Mouse (Mus musculus) left cerebral cortex, postnatal 4 days (tissue): Measurements from ENCODE around the gene Pkp1. TPM values are rescaled to one million over a fixed set of nuclear protein-coding genes. Genes with fewer than 3 reads are reported as not detected.
A peak's percentile ranks its signal among the peaks of the same experiment; 100 is the strongest.

ENCODE experiments used
- DNase-seq: peaks from one replicate; pipeline ENCODE4 v3.0.0-alpha.2; 2022
- intact Hi-C: fragments of 180-260 bp; cut with DNase I; formaldehyde crosslinking; loops from one replicate; pipeline ENCODE4 v1.15.1; 2025
- total RNA-seq, 2 experiments: library from RNA; stranded (reverse); gene quantifications; 2 replicates each; pipeline ENCODE4 v1.2.3; 2021

Pkp1 gene
- total RNA-seq, 2 experiments from 2014 or later = 0.18 TPM; not detected in 1

DNA sequence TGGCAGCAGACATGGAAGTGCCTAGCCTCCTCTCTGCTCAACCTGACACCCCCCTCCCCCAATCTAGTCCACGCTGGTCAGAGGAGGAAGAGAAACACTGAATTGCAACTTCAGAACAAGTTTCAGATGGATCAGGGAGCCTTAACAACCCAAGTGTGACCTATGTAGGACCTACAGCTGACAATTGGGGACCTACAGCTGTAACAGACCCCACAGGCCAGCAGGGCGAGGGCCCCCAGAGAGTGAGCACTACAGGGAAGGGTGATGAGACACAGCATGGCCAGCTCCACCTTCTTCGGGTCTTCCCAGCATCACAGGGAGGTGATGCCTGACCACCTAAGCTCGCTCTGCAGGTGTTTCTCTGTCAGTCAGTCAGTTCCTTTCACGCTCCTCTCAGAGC, 57.9 kb downstream of the Pkp1 start:
- intact Hi-C loops = no loop called here
- no peak for DNase-seq

DNA sequence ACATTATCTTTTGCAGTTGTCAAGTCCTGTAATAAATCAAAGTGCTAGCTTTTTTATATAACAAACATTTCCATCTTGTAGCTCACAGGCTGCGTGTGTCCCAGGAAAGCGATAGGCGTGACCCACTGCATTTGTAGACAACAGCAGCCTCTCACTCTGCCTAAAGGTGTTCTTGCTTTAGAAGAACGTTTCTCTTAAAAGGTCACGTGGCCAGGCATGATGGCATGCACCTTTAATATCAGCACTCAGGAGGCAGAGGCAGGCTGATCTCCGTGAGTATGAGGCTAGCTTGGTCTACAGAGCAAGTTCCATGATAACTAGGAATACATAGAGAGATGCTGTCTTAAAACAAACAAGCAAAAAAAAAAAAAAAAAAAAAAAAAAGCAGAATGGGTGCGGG, 60.5 kb downstream of the Pkp1 start:
- no peak for DNase-seq
- intact Hi-C loops = no loop called here

DNA sequence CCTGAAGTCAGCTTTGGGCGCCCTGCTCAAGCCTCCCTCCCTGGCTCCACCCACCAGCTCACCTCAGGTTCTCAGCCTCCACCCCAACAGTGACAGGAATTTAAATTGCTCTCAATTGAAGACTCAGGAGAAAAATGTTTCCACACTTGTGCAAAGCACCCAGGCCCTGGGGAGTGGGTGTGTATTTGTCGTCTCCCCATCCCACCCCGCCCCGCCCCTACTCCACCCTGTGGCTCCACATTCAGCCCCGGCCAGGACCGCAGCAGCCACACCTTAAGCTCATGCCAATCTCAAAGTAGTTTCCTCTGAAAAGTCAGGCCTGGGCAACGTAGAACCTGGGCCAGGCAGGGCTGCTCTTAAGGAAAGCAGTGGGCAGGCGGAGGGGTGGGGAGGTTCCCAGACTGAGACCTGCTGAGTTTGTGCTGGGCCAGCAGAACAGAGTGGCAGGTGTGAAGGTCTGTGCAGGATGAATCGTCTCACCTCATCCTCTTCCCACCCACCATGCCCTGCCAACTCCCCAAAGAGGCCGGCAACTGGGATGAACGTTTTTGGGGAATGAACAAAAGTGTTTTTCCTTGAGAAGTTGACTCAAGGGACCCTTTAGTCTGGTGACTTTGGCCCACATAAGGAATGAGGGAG, 61.8 kb downstream of the Pkp1 start:
- no peak for DNase-seq
- intact Hi-C loops = no loop called here

DNA sequence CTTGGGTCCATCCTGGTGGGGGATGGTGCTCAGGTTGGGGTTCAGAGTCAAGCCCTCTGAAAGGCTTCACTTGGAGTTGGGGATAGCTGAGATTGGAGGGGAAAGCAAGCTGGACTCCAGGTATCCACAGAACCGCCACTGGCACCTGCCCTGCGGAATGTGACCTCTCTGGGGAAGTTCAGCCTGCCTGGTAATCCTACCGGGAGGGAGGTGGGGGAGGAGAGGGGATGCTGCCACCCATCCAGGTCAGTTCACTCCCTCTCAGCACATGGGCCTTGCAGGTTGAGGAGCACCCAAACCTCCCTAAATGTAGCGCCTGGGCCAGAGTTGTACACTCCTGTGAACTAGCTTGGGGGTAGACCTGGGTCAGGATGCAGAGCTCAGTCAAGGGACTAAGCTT, 62.9 kb downstream of the Pkp1 start:
- no peak for DNase-seq
- intact Hi-C loops = no loop called here

DNA sequence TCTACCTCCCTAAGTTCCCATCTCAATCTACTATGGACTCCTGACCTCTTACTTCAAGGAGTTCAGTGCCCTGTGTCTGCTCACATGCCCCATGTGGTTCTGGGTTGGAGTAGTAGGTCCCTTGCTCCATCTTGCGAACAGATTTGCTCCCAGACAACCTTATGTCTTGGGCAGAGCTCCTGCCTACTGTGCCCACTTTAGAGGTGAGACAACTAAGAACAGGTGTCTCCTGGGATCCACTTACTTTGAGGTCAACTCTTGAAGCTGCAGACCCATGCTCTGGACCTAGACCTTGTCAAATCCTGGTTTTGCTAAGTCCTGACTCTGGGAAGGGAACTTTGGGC, 63.7 kb downstream of the Pkp1 start:
- intact Hi-C loops = no loop called here
- DNase-seq = no peak

DNA sequence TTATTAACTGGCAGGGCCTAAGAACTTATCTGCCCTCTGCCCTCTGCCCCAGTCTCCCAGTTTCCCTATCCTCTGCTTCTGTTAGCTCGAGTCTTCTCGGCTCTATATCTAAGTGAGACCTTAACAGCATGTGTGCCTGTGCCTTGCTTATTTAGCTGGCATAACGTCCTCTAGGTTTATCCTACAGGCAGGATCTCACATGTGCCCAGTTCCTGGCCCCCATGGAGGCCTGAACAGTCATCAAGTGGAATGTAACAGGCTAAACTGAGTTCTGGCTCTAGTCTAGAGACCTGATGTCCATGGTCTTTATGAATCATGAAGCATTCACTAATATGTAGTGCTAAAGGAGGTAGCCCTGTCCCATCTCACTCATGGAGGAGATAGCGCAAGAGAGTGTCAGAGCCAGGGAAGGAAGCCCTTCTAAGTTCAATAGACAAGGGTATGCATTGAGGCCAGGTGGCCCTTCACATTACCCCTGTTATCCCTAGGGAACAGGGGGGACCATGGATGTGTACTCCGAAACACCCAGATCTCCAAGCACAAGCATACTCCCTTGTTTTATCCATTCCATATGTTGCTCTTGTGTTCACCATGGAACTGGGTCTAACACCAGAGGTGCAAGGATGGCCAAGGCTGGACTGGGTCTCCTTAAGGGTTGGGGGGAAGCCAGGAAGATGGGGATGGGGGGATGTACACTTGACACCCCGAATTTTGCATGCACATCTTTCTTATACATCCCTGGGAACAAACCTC, 64.2 kb downstream of the Pkp1 start:
- intact Hi-C loops = no loop called here

DNA sequence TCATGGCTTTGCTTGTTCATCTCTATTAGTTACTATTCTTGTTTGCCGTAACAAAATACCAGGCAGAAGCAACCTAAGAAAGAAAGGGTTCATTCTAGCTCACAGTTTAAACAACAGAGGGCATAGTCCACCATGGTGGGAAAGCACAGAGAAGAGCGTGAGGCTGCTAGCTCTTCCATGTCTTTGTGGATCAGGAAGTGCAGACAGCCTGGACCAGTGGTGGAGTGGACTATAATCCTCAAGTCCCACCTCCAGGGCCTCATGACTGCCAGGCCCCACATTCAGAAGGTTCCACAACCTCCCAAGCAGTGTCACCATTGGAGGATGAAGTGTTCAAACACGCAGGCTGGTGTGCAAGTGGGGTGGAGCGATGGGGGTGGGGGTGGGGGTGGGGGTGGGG, 65.8 kb downstream of the Pkp1 start:
- DNase-seq = no peak
- intact Hi-C loops = no loop called here

More for the DNA sequence above, 64.2 kb downstream of the Pkp1 start:
- DNase-seq = no peak

DNA sequence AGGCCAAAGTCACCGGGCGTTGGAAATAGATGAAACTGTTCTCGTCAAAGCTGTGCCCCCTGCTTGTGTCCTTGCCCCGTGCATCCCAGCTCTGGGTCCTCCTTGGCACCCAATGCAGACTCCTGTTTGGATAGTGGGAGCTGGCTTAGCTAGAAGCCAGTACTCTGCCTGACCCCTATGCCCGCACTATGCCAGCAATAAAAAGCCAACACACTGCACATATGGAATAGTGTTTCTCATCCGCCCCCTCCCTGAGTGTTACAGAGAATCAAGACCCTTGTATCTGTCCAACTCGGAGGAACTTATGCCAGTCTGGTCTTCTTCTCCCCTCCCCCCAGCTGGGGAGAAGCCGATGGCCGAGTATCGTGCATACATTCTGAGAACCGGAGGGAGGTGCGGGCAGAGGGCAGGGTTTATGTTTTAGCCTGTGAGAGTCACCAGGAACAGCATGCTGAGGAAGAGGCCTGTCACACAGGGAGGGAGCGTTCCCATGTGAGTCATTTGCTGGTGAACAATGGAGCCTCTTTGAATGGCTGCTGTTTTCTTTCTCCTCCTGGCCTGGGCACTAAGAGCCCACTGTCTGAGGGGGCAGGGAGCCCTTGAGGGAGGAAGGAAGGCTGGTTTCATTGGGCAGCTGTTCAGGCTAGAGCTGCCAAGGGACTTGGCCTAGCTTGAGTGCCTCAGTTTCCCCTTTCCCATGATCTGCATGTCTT, 66.8 kb downstream of the Pkp1 start:
- intact Hi-C loops = no loop called here

DNA sequence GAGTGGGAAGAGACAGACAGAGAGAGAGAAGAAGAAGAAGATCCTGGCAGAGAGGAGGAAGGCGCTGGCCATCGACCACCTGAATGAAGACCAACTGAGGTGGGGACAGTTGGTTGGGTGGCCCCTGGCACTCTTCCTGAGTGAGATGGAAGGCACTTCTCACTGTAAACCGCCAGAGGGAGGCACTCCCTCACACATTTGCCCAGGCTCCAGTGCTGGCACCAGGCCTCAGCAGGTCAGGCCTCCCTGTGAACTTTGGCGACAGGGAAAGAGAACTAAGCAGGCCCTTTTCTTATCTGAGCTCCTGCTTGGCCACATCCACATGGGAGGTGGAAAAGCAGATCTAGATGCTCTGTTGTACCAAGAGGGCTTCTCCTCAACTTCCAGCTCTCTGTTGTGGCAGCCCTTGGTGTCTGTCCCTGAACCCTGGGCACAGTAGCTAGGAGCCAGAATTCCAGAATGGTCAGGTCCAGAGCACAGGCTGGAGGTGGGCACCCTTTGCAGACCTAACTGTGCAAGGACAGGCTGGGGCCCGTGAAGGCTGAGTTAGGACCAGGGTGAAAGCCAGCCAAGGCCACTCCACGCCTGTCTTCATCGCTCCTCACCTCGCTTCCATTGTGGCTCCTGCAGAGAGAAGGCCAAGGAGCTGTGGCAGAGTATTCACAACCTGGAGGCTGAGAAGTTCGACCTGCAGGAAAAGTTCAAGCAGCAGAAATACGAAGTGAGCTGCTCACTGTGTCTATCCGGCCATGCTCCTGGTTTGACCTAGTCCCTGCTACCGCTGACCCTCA, 68.1 kb downstream of the Pkp1 start:
- intact Hi-C loops = no loop called here
- DNase-seq = peak; percentile 51

More for the DNA sequence above, 66.8 kb downstream of the Pkp1 start:
- DNase-seq = no peak

DNA sequence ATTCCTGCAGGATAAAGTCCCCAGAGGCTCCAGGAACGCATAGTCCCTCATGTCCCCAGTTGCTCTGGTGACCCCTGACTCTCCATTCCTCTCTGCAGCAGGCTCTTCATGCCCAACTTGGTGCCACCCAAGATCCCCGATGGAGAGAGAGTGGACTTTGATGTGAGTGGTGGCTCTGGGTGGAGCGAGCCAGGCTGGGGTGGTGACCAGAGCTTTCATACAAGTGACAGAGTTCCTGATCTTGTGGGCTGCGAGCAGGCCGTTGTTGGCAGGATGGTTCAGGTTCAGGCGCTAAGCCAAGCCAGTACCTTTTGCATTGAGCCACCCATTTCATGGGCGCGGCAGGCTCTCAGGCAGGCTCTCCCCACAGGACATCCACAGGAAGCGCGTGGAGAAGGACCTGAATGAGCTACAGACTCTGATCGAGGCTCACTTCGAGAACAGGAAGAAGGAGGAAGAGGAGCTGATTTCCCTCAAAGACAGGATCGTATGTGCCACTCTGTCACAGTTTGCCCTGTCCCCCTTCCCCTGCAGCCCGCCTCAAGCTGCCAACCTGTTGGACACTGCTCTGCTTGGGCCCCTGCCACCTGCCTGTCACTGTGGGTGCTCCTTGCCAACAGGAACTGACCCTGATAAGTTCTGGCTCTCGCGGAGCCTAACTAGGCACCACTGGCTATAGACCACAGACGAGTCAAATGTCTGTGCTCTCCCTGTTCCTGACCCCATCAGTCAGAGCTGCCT, 71.2 kb downstream of the Pkp1 start:
- intact Hi-C loops = no loop called here
- DNase-seq = no peak

DNA sequence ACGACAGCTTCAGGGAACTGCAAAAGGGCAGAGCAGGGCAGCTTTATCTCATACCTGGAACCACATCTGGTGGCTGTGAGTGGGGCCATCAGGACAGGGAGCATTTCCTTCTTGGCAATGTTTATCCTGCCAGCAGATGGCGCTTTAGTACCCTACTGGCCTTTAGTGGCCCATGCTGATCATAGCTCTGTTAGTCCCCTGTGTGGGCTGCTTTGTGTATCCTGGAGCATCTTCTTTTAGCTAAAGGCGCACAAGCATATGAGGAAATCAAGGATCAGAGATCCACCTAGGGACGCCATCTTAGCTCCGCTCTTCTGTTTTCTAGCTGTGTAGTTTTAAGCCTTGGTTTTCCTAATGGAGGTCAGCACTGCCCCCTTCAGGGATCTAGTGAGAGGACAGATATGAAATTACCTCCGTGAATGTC, 71.9 kb downstream of the Pkp1 start:
- DNase-seq = peak; percentile 32
- intact Hi-C loops = no loop called here

DNA sequence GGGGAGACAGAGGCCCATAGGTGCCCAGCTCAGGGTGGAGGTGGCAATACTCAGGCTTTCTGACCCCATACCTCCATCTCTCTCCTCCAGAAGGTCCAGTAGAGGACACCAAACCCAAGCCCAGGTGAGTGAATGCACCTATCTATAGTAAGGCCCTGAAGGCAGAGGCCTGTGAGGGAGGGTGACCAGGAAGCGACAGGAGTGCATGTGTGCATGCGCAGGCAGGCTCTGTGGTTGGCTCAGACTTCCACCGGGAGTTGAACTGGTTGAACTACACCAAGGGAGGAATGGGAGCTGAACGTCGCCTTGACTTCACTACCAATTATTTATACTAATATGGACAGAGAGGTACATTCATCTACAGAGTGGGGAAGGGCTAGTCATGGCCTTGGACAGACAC, 72.4 kb downstream of the Pkp1 start:
- no peak for DNase-seq
- intact Hi-C loops = no loop called here

DNA sequence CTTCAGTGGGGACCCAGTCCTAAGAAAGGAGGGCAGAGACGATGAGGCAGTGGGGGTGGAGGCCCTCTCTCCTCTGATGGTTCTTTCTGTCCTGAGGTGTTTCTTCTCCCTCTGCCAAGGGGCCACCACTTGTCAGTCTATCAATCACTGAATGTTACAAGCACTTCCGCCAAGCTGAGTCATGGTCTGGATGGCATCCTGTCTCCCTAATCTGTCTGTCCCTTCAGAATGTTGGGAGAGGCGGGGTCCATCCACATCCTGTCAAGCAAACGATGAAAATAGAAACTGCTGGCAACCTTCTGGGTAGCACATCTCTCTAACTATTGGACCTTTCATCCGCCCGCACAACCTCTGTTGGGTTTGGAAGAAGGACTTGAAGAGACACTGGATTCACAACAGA, 74.5 kb downstream of the Pkp1 start:
- intact Hi-C loops = no loop called here
- DNase-seq = no peak

DNA sequence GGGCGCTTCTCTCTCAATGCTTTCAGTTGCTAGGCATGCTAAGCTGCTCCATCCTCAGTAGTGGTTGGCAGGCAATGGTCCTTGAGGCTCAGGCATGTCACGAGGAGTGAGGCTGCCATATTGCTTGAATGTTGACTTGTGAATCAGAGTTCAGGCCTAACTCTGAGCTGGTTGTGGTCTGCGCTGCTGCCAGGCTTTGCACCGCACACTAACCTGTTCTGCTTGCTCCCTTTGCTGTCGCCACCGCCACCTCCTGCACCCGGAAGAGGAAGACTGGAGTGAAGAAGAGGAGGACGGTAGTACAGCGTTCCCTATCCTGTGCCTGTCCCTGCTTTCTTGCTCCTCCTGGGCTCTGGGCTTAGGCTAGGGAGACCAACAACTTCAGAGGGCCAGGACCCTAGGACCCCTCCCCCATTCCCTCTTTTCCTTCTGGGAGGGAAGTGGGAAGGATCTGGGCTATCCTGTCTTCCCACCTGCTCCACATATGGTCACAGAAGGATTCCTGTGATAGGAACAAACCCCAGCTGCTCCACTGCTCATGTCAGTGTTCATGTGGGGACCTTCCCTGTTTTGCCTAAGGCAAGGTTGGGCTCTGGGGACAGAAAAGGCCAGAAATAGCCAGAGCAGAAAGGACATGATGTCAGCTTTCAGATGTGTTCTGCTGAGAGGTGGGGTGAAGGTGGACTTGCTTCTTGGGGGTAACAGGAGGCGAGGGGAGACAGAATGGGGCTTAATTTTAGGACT, 75.3 kb downstream of the Pkp1 start:
- intact Hi-C loops = no loop called here
- DNase-seq = no peak

DNA sequence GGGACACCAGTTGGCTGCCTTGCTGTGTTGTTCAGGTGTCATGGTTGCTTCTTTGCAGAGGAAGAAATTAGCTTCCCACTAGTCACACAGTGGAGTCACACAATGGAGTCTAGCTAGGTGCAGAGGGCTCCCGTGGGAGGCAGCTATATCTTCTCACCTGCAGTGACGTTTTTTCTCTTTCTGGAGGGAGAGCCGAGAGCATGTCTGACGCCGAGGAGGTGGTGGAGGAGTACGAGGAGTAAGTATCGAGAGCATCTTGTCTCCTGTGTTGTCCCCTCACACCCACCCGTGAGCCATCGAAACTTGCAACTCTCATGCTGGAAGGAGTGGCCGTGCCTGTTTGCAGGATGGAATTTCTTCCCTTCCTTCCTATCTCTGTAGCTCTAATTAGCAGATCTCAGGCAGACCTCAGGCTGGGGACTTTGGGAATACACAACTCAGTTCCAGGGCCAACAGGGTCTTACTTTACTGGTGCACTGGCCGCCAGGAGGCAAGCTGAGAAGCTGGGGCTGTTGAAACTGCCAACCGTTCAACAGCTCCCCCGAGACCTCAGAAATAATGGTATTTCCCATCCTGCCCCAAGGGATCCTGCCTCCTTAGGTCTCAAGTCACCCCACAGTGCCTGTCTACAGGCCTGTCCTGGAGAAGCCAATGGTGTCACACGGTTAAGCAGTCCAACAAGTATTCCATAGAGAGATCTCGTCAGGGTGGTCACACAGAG, 78.2 kb downstream of the Pkp1 start:
- intact Hi-C loops = no loop called here

DNA sequence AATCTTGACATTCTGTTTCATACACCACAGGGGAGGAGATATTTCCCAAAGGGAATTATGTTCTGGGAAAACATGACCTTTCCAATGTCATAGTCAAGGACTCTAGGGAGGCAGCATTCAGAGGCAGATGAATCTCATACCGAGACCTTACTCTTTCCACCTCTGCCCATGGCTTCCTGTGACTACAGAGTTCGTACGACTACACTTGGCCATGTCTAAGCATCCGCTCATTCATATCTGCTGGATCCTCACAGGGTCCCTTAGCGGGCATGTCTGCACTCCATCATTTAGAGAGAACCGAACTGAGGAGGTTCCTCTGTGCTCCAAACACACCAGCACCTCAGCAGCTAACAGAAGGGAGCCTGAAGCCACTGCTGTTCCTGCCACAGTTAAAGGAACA, 79.9 kb downstream of the Pkp1 start:
- intact Hi-C loops = no loop called here
- DNase-seq = no peak

More for the DNA sequence above, 78.2 kb downstream of the Pkp1 start:
- DNase-seq = no peak

DNA sequence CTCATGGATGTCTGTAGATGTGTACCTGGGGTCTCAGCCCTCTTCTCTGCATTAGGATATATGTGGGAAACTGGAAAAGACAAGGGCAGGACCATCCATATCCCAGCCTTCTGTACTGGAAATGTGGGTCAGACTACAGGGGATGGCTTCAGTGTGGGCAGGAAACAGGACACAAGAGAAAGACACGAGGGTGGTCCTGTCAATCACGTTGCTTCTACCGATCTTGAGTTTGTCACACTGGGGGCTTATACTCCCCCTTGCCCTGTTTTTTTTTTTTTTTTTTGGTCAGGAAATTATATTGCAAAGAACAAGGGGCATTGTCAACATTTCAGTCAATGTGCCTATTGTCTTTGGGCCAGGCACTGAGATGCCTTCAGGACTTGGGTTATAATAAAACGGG, 80.4 kb downstream of the Pkp1 start:
- intact Hi-C loops = no loop called here
- no peak for DNase-seq

DNA sequence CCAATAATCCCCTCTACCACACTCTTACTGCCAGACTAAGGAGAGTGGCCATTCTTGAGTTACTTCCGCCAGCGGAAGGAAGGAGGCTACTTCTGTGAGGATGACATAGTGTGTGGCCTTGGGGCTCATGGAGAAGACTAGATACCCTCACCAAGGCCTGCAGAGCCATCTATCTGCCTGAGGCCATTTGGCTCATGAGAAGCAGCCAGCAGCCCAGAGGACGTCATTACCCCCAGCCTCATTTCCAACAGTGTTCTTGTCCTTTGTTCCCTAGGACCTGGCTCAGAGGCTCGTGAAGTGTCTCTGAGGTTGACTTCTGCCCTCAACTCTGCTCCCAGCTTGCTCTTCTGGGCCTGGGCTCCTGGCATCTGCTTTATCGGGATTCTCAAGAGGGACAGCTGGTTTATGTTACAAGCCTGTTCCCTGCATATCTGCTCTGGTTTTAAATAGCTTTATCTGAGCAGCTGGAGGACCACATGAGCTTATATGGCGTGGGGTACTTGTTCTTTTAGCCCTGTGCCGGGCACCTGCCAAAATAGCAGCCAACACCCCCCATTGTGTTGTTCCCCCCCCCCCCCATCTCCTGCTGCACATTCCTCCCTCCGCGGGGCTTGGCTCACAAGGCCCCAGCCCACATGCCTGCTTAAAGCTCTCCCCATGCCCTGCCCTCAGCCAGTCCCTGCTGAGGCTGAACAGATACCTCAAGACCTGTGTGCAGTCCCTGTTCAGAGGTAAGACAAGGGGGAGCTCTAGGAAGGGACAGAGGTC, 83.1 kb downstream of the Pkp1 start, which contains the start of gene Tnnt2:
Tnnt2 (plus strand) TSS at position 639 of the 768 bp plus-strand sequence.
- DNase-seq = no peak
- intact Hi-C loops = no loop called here
